Mouse (Mus musculus): ENCODE measurements around the gene Zfp296. TPM values are rescaled to one million over a fixed set of nuclear protein-coding genes. Genes with fewer than 3 reads are reported as not detected.
A peak's percentile ranks its signal among the peaks of the same experiment; 100 is the strongest.
"Not testable (repeated sequence)": the region's sequence is repeated elsewhere in the genome, so short reads cannot be mapped to it uniquely, and the experiment has no call there.

The Zfp296 gene
- total RNA-seq, 1 experiment from 2014 or later: 5.1 TPM

GRCm38 (mm10) chr7:19589917-19590316 lies 12.8 kb downstream of the Zfp296 start:
- ATAC-seq (replicated peaks; ENCODE audit: insufficient number of reproducible peaks, low FRiP score, low TSS enrichment, poor library complexity, severe bottlenecking): peak; percentile 70

GRCm38 (mm10) chr7:19593061-19593730 lies 16.1 kb downstream of the Zfp296 start:
- no peak for ATAC-seq (replicated peaks; ENCODE audit: insufficient number of reproducible peaks, low FRiP score, low TSS enrichment, poor library complexity, severe bottlenecking)

- ATAC-seq (replicated peaks; ENCODE audit: insufficient number of reproducible peaks, low FRiP score, low TSS enrichment, poor library complexity, severe bottlenecking): no peak
Measured at GRCm38 (mm10) chr7:19600562-19600961, 23.5 kb downstream of the Zfp296 start.

GRCm38 (mm10) chr7:19603055-19603454 lies 26.0 kb downstream of the Zfp296 start:
- no peak for ATAC-seq (replicated peaks; ENCODE audit: insufficient number of reproducible peaks, low FRiP score, low TSS enrichment, poor library complexity, severe bottlenecking)

GRCm38 (mm10) chr7:19603849-19604605 lies 26.9 kb downstream of the Zfp296 start, which contains the start of gene Clasrp:
Clasrp (minus strand) TSS chr7:19604486.
- peak; percentile 99 for ATAC-seq (replicated peaks; ENCODE audit: insufficient number of reproducible peaks, low FRiP score, low TSS enrichment, poor library complexity, severe bottlenecking)

- not testable (repeated sequence) for ATAC-seq (replicated peaks; ENCODE audit: insufficient number of reproducible peaks, low FRiP score, low TSS enrichment, poor library complexity, severe bottlenecking)
Measured at GRCm38 (mm10) chr7:19604606-19605214, 27.6 kb downstream of the Zfp296 start.

GRCm38 (mm10) chr7:19607291-19607690 lies 30.2 kb downstream of the Zfp296 start:
- no peak for ATAC-seq (replicated peaks; ENCODE audit: insufficient number of reproducible peaks, low FRiP score, low TSS enrichment, poor library complexity, severe bottlenecking)

- no peak for ATAC-seq (replicated peaks; ENCODE audit: insufficient number of reproducible peaks, low FRiP score, low TSS enrichment, poor library complexity, severe bottlenecking)
Measured at GRCm38 (mm10) chr7:19609641-19610332, 32.7 kb downstream of the Zfp296 start.

- no peak for ATAC-seq (replicated peaks; ENCODE audit: insufficient number of reproducible peaks, low FRiP score, low TSS enrichment, poor library complexity, severe bottlenecking)
Measured at GRCm38 (mm10) chr7:19610969-19611368, 33.9 kb downstream of the Zfp296 start.

GRCm38 (mm10) chr7:19615036-19615577 lies 38.0 kb downstream of the Zfp296 start:
- ATAC-seq (replicated peaks; ENCODE audit: insufficient number of reproducible peaks, low FRiP score, low TSS enrichment, poor library complexity, severe bottlenecking): no peak

- peak; percentile 83 for ATAC-seq (replicated peaks; ENCODE audit: insufficient number of reproducible peaks, low FRiP score, low TSS enrichment, poor library complexity, severe bottlenecking)
Measured at GRCm38 (mm10) chr7:19619004-19619801, 42.1 kb downstream of the Zfp296 start.

- ATAC-seq (replicated peaks; ENCODE audit: insufficient number of reproducible peaks, low FRiP score, low TSS enrichment, poor library complexity, severe bottlenecking): no peak
Measured at GRCm38 (mm10) chr7:19620811-19621210, 43.7 kb downstream of the Zfp296 start.

- no peak for ATAC-seq (replicated peaks; ENCODE audit: insufficient number of reproducible peaks, low FRiP score, low TSS enrichment, poor library complexity, severe bottlenecking)
Measured at GRCm38 (mm10) chr7:19622241-19622640, 45.2 kb downstream of the Zfp296 start.

GRCm38 (mm10) chr7:19623433-19623832 lies 46.3 kb downstream of the Zfp296 start:
- ATAC-seq (replicated peaks; ENCODE audit: insufficient number of reproducible peaks, low FRiP score, low TSS enrichment, poor library complexity, severe bottlenecking): no peak

GRCm38 (mm10) chr7:19627721-19628120 lies 50.6 kb downstream of the Zfp296 start:
- ATAC-seq (replicated peaks; ENCODE audit: insufficient number of reproducible peaks, low FRiP score, low TSS enrichment, poor library complexity, severe bottlenecking): no peak

GRCm38 (mm10) chr7:19628192-19628535 lies 51.1 kb downstream of the Zfp296 start:
- no peak for ATAC-seq (replicated peaks; ENCODE audit: insufficient number of reproducible peaks, low FRiP score, low TSS enrichment, poor library complexity, severe bottlenecking)

- ATAC-seq (replicated peaks; ENCODE audit: insufficient number of reproducible peaks, low FRiP score, low TSS enrichment, poor library complexity, severe bottlenecking): peak; percentile 86
Measured at GRCm38 (mm10) chr7:19628536-19629360, 51.7 kb downstream of the Zfp296 start.
